Mouse (Mus musculus) embryonic fibroblast, embryonic 13.5 days (primary cell): ENCODE measurements at regions not wholly inside any gene's neighbourhood (a gene's known extent, or its start where the extent isn't known, plus 50 kb on each side); places are given as distances from the start of the nearest gene placed in this dataset.

Experiments
- CTCF ChIP-seq: IDR thresholded peaks from 2 replicates; pipeline ENCODE4 v1.5.1; 2011; ENCODE audit warnings: mild to moderate bottlenecking, control low read depth, low read length, moderate library complexity, borderline replicate concordance; ENCODE audit not compliant: insufficient read depth
- POLR2A ChIP-seq: IDR thresholded peaks from 2 replicates; pipeline ENCODE4 v1.6.1; 2011; ENCODE audit warnings: low read depth, mild to moderate bottlenecking, control low read depth, low read length, moderate library complexity

GRCm38 (mm10) chr2:75430161-75430940 is 228.7 kb upstream of the Hnrnpa3 start:
- TF ChIP-seq POLR2A (no peak), CTCF (no peak)
